Mouse (Mus musculus): ENCODE measurements at regions not wholly inside any gene's neighbourhood (a gene's known extent, or its start where the extent isn't known, plus 50 kb on each side); places are given as distances from the start of the nearest gene placed in this dataset.

DNA sequence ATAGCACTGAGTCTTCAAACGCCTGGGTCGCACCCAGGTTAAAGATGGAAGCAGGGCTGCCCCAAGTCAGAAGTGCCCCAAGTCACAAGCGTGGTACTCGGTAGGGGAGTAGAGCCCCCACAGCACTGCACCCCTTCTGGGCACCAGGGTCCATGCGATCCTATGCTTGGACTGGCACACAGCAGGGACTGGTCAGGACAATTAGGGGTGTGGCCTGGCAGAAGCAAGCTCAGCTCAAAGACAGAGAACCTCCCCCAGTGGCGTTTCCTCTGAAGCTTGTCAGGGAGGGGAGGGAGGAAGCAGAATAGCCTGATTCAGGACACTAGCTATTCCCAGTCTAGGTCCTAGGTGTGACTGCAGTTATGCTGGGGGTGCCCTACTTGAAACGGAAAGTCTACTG lies 151.3 kb upstream of the Pgrmc2 start:
- H3K4me3 ChIP-seq (ENCODE audit: insufficient read depth, poor library complexity, severe bottlenecking), result no peak overlapping the region
- no peaks in the 10 kb centered on the region for H3K36me3 ChIP-seq (ENCODE audit: control insufficient read depth, insufficient read depth)
- H3K79me2 ChIP-seq (ENCODE audit: control insufficient read depth, insufficient read depth), result no peaks in the 10 kb centered on the region
- H3ac ChIP-seq (ENCODE audit: control insufficient read depth, insufficient read length, low read depth), result no peak overlapping the region
- TF ChIP-seq CEBPB (IDR thresholded peaks at IDR 0.05; ENCODE audit: low read depth), result no peak
- TF ChIP-seq MYOG (IDR thresholded peaks at IDR 0.05; ENCODE audit: control insufficient read depth, extremely low read depth, insufficient read length), result no peak
- TF ChIP-seq MYOD1 (IDR thresholded peaks at IDR 0.05; ENCODE audit: control insufficient read depth, insufficient read length, low read depth), result no peak
- TF ChIP-seq MAX (IDR thresholded peaks at IDR 0.05), result no peak
- TF ChIP-seq FOSL1 (IDR thresholded peaks at IDR 0.05; ENCODE audit: insufficient read depth, low read length, poor library complexity, severe bottlenecking), result no peak
- TF ChIP-seq USF1 (IDR thresholded peaks at IDR 0.05; ENCODE audit: low read depth), result no peak
- TF ChIP-seq CTCF (IDR thresholded peaks at IDR 0.05; ENCODE audit: control insufficient read depth, insufficient read depth, insufficient read length), result no peak
- no peaks in the 10 kb centered on the region for H3K79me3 ChIP-seq (ENCODE audit: low read depth)
- no peaks in the 10 kb centered on the region for H3K27me3 ChIP-seq (ENCODE audit: control insufficient read depth, insufficient read depth, insufficient read length)

DNA sequence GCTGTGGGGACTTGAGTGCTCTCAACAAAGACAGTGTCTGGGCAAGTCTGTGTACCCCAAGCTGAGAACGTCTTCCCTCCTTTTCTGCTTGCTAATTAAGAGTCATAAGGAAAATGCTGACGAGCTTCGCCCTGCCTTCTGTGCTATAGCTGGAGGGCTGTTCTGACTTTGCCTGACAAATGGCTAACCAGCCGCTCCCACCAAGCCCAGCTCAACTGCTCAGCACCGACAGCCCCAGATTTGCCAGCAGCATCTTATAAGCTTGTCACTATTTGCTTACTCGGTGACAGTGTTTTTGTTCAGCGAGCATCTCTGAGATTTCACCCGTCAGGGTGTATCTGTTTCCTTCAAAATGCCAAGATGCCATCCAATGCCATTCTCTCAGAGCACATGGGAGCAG lies 150.6 kb upstream of the Pgrmc2 start:
- no peak for TF ChIP-seq MYOG (IDR thresholded peaks at IDR 0.05; ENCODE audit: control insufficient read depth, extremely low read depth, insufficient read length)
- TF ChIP-seq MYOD1 (IDR thresholded peaks at IDR 0.05; ENCODE audit: control insufficient read depth, insufficient read length, low read depth), result no peak
- TF ChIP-seq CEBPB (IDR thresholded peaks at IDR 0.05; ENCODE audit: low read depth), result no peak
- TF ChIP-seq USF1 (IDR thresholded peaks at IDR 0.05; ENCODE audit: low read depth), result no peak
- no peak for TF ChIP-seq MAX (IDR thresholded peaks at IDR 0.05)
- no peak for TF ChIP-seq FOSL1 (IDR thresholded peaks at IDR 0.05; ENCODE audit: insufficient read depth, low read length, poor library complexity, severe bottlenecking)
- no peak for TF ChIP-seq CTCF (IDR thresholded peaks at IDR 0.05; ENCODE audit: control insufficient read depth, insufficient read depth, insufficient read length)
- H3K4me3 ChIP-seq (ENCODE audit: insufficient read depth, poor library complexity, severe bottlenecking), result no peak overlapping the region
- no peaks in the 10 kb centered on the region for H3K79me3 ChIP-seq (ENCODE audit: low read depth)
- no peaks in the 10 kb centered on the region for H3K79me2 ChIP-seq (ENCODE audit: control insufficient read depth, insufficient read depth)
- no peaks in the 10 kb centered on the region for H3K27me3 ChIP-seq (ENCODE audit: control insufficient read depth, insufficient read depth, insufficient read length)
- H3K36me3 ChIP-seq (ENCODE audit: control insufficient read depth, insufficient read depth), result no peaks in the 10 kb centered on the region
- H3ac ChIP-seq (ENCODE audit: control insufficient read depth, insufficient read length, low read depth), result no peak overlapping the region

DNA sequence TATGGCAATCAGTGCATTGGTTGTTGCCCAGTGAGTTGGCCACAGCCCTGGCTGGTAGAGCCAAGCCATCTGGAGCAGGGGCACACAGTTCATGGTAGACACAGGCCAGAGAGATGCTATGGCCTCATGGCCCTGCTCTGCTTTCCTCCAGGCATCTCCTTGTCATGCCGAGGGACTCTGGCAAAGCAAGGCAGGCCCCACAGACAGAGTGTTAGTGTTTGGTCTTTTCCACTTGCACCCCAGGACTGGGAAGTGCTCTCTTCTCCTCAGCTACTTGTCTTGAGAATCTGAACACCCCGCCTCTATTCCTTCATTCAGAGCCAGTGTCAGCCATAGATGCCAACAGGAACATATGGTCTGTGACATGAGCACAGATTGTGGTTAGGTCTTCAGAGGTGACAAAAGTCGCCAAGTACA lies 148.1 kb upstream of the Pgrmc2 start:
- Histone ChIP-seq H3K79me2 (ENCODE audit: control insufficient read depth, insufficient read depth) (no peaks in the 10 kb centered on the region), H3ac (ENCODE audit: control insufficient read depth, insufficient read length, low read depth) (no peak overlapping the region), H3K36me3 (ENCODE audit: control insufficient read depth, insufficient read depth) (no peaks in the 10 kb centered on the region), H3K79me3 (ENCODE audit: low read depth) (no peaks in the 10 kb centered on the region), H3K4me3 (ENCODE audit: insufficient read depth, poor library complexity, severe bottlenecking) (no peak overlapping the region), H3K27me3 (ENCODE audit: control insufficient read depth, insufficient read depth, insufficient read length) (no peaks in the 10 kb centered on the region)
- TF ChIP-seq MYOD1 (IDR thresholded peaks at IDR 0.05; ENCODE audit: control insufficient read depth, insufficient read length, low read depth) (no peak), CEBPB (IDR thresholded peaks at IDR 0.05; ENCODE audit: low read depth) (no peak), CTCF (IDR thresholded peaks at IDR 0.05; ENCODE audit: control insufficient read depth, insufficient read depth, insufficient read length) (no peak), FOSL1 (IDR thresholded peaks at IDR 0.05; ENCODE audit: insufficient read depth, low read length, poor library complexity, severe bottlenecking) (no peak), MYOG (IDR thresholded peaks at IDR 0.05; ENCODE audit: control insufficient read depth, extremely low read depth, insufficient read length) (no peak), USF1 (IDR thresholded peaks at IDR 0.05; ENCODE audit: low read depth) (no peak), MAX (IDR thresholded peaks at IDR 0.05) (no peak)

DNA sequence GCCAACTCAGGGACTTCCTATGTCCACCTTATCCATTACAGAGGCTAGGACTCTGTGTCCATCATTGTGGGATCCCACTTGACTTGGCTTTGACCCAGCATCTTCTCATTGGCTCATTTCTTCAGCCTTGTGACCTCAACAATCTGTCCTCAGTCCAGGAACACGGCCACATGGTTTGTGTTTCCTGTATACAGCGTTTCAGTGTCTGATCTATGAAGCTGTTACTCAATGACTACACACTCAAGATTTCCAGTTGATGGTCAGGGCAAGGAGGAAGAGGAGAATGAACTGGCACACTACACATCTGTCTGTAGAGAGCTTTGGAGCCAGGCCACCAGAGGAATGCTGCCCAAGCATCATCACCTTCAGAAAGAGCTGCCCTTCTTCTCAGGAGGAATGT lies 146.6 kb upstream of the Pgrmc2 start:
- H3K27me3 ChIP-seq (ENCODE audit: control insufficient read depth, insufficient read depth, insufficient read length), result no peaks in the 10 kb centered on the region
- no peak for TF ChIP-seq MYOD1 (IDR thresholded peaks at IDR 0.05; ENCODE audit: control insufficient read depth, insufficient read length, low read depth)
- no peak for TF ChIP-seq MYOG (IDR thresholded peaks at IDR 0.05; ENCODE audit: control insufficient read depth, extremely low read depth, insufficient read length)
- TF ChIP-seq USF1 (IDR thresholded peaks at IDR 0.05; ENCODE audit: low read depth), result no peak
- TF ChIP-seq FOSL1 (IDR thresholded peaks at IDR 0.05; ENCODE audit: insufficient read depth, low read length, poor library complexity, severe bottlenecking), result no peak
- no peaks in the 10 kb centered on the region for H3K79me3 ChIP-seq (ENCODE audit: low read depth)
- H3K4me3 ChIP-seq (ENCODE audit: insufficient read depth, poor library complexity, severe bottlenecking), result no peak overlapping the region
- no peaks in the 10 kb centered on the region for H3K79me2 ChIP-seq (ENCODE audit: control insufficient read depth, insufficient read depth)
- H3ac ChIP-seq (ENCODE audit: control insufficient read depth, insufficient read length, low read depth), result no peak overlapping the region
- no peaks in the 10 kb centered on the region for H3K36me3 ChIP-seq (ENCODE audit: control insufficient read depth, insufficient read depth)

DNA sequence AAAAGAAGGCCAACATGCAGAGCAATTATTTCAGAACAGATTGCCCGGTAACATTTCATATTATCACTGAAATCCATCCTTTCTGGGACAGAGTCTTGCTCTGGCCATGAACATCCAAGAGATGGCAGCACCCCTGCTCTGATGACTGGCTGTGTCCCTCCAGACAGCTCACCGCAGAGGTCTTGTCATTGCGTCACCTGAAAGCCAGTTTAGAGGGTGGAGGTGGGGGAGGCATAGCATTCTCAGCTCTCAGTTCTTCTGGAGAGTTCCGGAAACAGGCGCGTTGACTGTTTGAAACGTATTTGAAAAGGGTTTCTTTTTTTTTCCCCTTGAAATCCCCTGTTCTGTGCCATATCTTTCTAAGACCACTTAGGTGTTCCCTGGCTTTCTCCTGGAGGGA lies 145.7 kb upstream of the Pgrmc2 start:
- no peak overlapping the region for H3K4me3 ChIP-seq (ENCODE audit: insufficient read depth, poor library complexity, severe bottlenecking)
- no peaks in the 10 kb centered on the region for H3K79me2 ChIP-seq (ENCODE audit: control insufficient read depth, insufficient read depth)
- H3K27me3 ChIP-seq (ENCODE audit: control insufficient read depth, insufficient read depth, insufficient read length), result no peaks in the 10 kb centered on the region
- H3K36me3 ChIP-seq (ENCODE audit: control insufficient read depth, insufficient read depth), result no peaks in the 10 kb centered on the region
- peak; percentile 85 for TF ChIP-seq CEBPB (IDR thresholded peaks at IDR 0.05; ENCODE audit: low read depth)
- TF ChIP-seq USF1 (IDR thresholded peaks at IDR 0.05; ENCODE audit: low read depth), result no peak
- peak; percentile 52 for TF ChIP-seq CTCF (IDR thresholded peaks at IDR 0.05; ENCODE audit: control insufficient read depth, insufficient read depth, insufficient read length)
- TF ChIP-seq MYOD1 (IDR thresholded peaks at IDR 0.05; ENCODE audit: control insufficient read depth, insufficient read length, low read depth), result no peak
- TF ChIP-seq MYOG (IDR thresholded peaks at IDR 0.05; ENCODE audit: control insufficient read depth, extremely low read depth, insufficient read length), result no peak
- TF ChIP-seq FOSL1 (IDR thresholded peaks at IDR 0.05; ENCODE audit: insufficient read depth, low read length, poor library complexity, severe bottlenecking), result no peak
- TF ChIP-seq MAX (IDR thresholded peaks at IDR 0.05), result no peak
- H3ac ChIP-seq (ENCODE audit: control insufficient read depth, insufficient read length, low read depth), result no peak overlapping the region
- H3K79me3 ChIP-seq (ENCODE audit: low read depth), result no peaks in the 10 kb centered on the region

DNA sequence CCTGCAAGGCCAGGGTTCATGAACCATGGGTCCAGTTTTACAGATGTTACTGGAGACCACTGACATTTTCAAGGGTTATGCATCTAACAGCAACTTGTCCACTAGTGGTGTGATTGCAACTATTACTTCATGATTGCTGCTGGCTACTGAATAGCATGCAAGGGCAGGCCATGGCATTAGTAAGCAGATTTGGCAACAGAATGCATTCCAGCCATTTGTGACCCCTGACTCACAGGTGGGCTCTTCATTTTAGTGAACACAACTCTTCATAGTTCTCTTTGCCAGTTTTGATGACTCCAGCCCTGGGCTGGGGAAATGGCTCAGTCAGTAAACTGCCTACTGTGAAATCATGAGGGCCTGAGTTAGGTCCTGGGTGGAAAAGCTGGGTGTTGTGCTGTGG lies 137.9 kb upstream of the Pgrmc2 start:
- Histone ChIP-seq H3K36me3 (ENCODE audit: control insufficient read depth, insufficient read depth) (no peaks in the 10 kb centered on the region), H3ac (ENCODE audit: control insufficient read depth, insufficient read length, low read depth) (no peak overlapping the region), H3K79me2 (ENCODE audit: control insufficient read depth, insufficient read depth) (no peaks in the 10 kb centered on the region), H3K27me3 (ENCODE audit: control insufficient read depth, insufficient read depth, insufficient read length) (no peaks in the 10 kb centered on the region), H3K79me3 (ENCODE audit: low read depth) (no peaks in the 10 kb centered on the region), H3K4me3 (ENCODE audit: insufficient read depth, poor library complexity, severe bottlenecking) (no peak overlapping the region)
- no peak for TF ChIP-seq CTCF (IDR thresholded peaks at IDR 0.05; ENCODE audit: control insufficient read depth, insufficient read depth, insufficient read length)
- TF ChIP-seq MAX (IDR thresholded peaks at IDR 0.05), result peak; percentile 45
- TF ChIP-seq CEBPB (IDR thresholded peaks at IDR 0.05; ENCODE audit: low read depth), result peak; percentile 58

Measured in C2C12 (cell line).